Mouse (Mus musculus): ENCODE data around the gene Fgd6.

- no peak for TF ChIP-seq POLR2A (IDR thresholded peaks at IDR 0.05; ENCODE audit: control insufficient read depth, extremely low read depth, insufficient read depth, low read length, poor library complexity)
- no peak for TF ChIP-seq CTCF (IDR thresholded peaks at IDR 0.05; ENCODE audit: borderline replicate concordance, control insufficient read depth, extremely low read depth, insufficient read depth, low read length, poor library complexity)
Observed at GRCm38 (mm10) chr10:93995100-93995499, 40.7 kb upstream of the Fgd6 start.
